Mouse (Mus musculus) ES-E14 (cell line): ENCODE data around the gene Tmem97.

ENCODE experiments used
- CHD2 ChIP-seq: IDR thresholded peaks from 2 replicates; pipeline ENCODE4 v1.6.1; 2014; ENCODE audit warnings: mild to moderate bottlenecking, low read depth, low read length, inconsistent platforms
- ZC3H11A ChIP-seq: IDR thresholded peaks from 2 replicates; pipeline ENCODE4 v1.6.1; 2012; ENCODE audit warnings: low read depth, mild to moderate bottlenecking, inconsistent platforms, low read length, borderline replicate concordance

- TF ChIP-seq CHD2 (no peak), ZC3H11A (no peak)
These were observed 31.6 kb downstream of the Tmem97 start for GRCm38 (mm10) chr11:78518931-78519330.
